Mouse (Mus musculus): ENCODE measurements around the gene Bok. TPM values are rescaled to one million over a fixed set of nuclear protein-coding genes. Genes with fewer than 3 reads are reported as not detected.

Gene Bok
- total RNA-seq, 1 experiment: 21.1 TPM

DNA sequence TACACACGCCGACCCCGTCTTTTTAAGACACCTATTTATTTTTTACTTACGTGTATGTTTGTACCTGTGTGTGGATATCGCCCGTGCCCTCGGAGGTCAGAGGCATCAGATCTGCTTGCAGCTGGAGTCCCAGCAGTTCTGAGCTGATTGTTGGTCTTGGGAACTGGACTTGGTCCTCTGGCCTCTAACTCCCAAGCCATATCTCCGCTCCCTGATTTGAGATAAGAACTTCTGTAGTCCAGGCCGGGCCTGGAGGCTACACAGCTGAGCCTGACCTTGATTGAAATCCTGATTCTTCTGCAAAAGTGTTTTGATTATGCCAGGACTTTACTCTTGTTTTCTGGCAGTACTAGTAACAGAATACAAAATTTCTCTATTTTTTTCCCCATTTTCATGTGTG, 7.3 kb downstream of the Bok start:
- Histone ChIP-seq H3K4me3 (ENCODE audit: insufficient read depth in 1 of 2, low read depth in 1 of 2, low read length in 2 of 2, poor library complexity in 1 of 2, severe bottlenecking in 1 of 2) (no peak overlapping the region), H3K9me3 (ENCODE audit: control insufficient read depth, insufficient read depth, low read depth, low read length) (no peaks in the 10 kb centered on the region), H3K27ac (ENCODE audit: insufficient read depth, low read depth, low read length, poor library complexity, severe bottlenecking) (no peak overlapping the region), H3K9ac (ENCODE audit: insufficient read depth, low read depth, low read length, poor library complexity, severe bottlenecking) (no peak overlapping the region), H3K4me1 (ENCODE audit: control insufficient read depth in 2 of 2, insufficient read depth in 2 of 2, low read length in 2 of 2, poor library complexity in 1 of 2) (peaks cover 0 to 4% of the 10 kb centered on the region in 2 experiments; a peak in 1 of 4 replicates), H3K36me3 (ENCODE audit: control insufficient read depth, insufficient read depth, low read length, poor library complexity, severe bottlenecking) (peaks cover 19% of the 10 kb centered on the region)
- no peak for DNase-seq (ENCODE audit: low read depth, low spot score)
- in situ Hi-C loops (cut with MboI; ENCODE audit: low sequenced_read_pairs in 2 of 2, unreplicated experiment in 2 of 2): no loop called here
- no peak for TF ChIP-seq MAFK (IDR thresholded peaks at IDR 0.05; ENCODE audit: insufficient read depth, low read depth, low read length)
- no peak for TF ChIP-seq ZC3H11A (IDR thresholded peaks at IDR 0.05; ENCODE audit: borderline replicate concordance, low read depth, low read length)

GRCm38 (mm10) chr1:93693502-93693901, 8.0 kb downstream of the Bok start:
- Histone ChIP-seq H3K9me3 (ENCODE audit: control insufficient read depth, insufficient read depth, low read depth, low read length) (no peaks in the 10 kb centered on the region), H3K4me1 (ENCODE audit: control insufficient read depth in 2 of 2, insufficient read depth in 2 of 2, low read length in 2 of 2, poor library complexity in 1 of 2) (peaks cover 0 to 4% of the 10 kb centered on the region in 2 experiments; a peak in 1 of 4 replicates), H3K36me3 (ENCODE audit: control insufficient read depth, insufficient read depth, low read length, poor library complexity, severe bottlenecking) (peaks cover 19% of the 10 kb centered on the region), H3K9ac (ENCODE audit: insufficient read depth, low read depth, low read length, poor library complexity, severe bottlenecking) (no peak overlapping the region), H3K4me3 (ENCODE audit: insufficient read depth in 1 of 2, low read depth in 1 of 2, low read length in 2 of 2, poor library complexity in 1 of 2, severe bottlenecking in 1 of 2) (no peak overlapping the region), H3K27ac (ENCODE audit: insufficient read depth, low read depth, low read length, poor library complexity, severe bottlenecking) (no peak overlapping the region)
- in situ Hi-C loops (cut with MboI; ENCODE audit: low sequenced_read_pairs in 2 of 2, unreplicated experiment in 2 of 2): no loop called here
- DNase-seq (ENCODE audit: low read depth, low spot score): no peak
- TF ChIP-seq ZC3H11A (IDR thresholded peaks at IDR 0.05; ENCODE audit: borderline replicate concordance, low read depth, low read length): no peak
- no peak for TF ChIP-seq HCFC1 (IDR thresholded peaks at IDR 0.05; ENCODE audit: borderline replicate concordance, insufficient read depth, low read length)
- no peak for TF ChIP-seq CHD2 (IDR thresholded peaks at IDR 0.05; ENCODE audit: low read depth, low read length)
- TF ChIP-seq MAFK (IDR thresholded peaks at IDR 0.05; ENCODE audit: insufficient read depth, low read depth, low read length): no peak
- TF ChIP-seq ZNF384 (IDR thresholded peaks at IDR 0.05; ENCODE audit: low read depth, low read length): no peak

GRCm38 (mm10) chr1:93693943-93694342, 8.5 kb downstream of the Bok start:
- Histone ChIP-seq H3K9ac (ENCODE audit: insufficient read depth, low read depth, low read length, poor library complexity, severe bottlenecking) (0 out of 2 replicates have a peak overlapping the region, but pooled peaks have one; percentile 16), H3K4me3 (ENCODE audit: insufficient read depth in 1 of 2, low read depth in 1 of 2, low read length in 2 of 2, poor library complexity in 1 of 2, severe bottlenecking in 1 of 2) (no peak overlapping the region), H3K36me3 (ENCODE audit: control insufficient read depth, insufficient read depth, low read length, poor library complexity, severe bottlenecking) (peaks cover 17% of the 10 kb centered on the region), H3K27ac (ENCODE audit: insufficient read depth, low read depth, low read length, poor library complexity, severe bottlenecking) (no peak overlapping the region), H3K9me3 (ENCODE audit: control insufficient read depth, insufficient read depth, low read depth, low read length) (no peaks in the 10 kb centered on the region), H3K4me1 (ENCODE audit: control insufficient read depth in 2 of 2, insufficient read depth in 2 of 2, low read length in 2 of 2, poor library complexity in 1 of 2) (peaks cover 0 to 4% of the 10 kb centered on the region in 2 experiments; a peak in 1 of 4 replicates)
- in situ Hi-C loops (cut with MboI; ENCODE audit: low sequenced_read_pairs in 2 of 2, unreplicated experiment in 2 of 2): no loop called here
- DNase-seq (ENCODE audit: low read depth, low spot score): no peak
- TF ChIP-seq ZC3H11A (IDR thresholded peaks at IDR 0.05; ENCODE audit: borderline replicate concordance, low read depth, low read length) (no peak), ZNF384 (IDR thresholded peaks at IDR 0.05; ENCODE audit: low read depth, low read length) (no peak), CHD2 (IDR thresholded peaks at IDR 0.05; ENCODE audit: low read depth, low read length) (no peak), HCFC1 (IDR thresholded peaks at IDR 0.05; ENCODE audit: borderline replicate concordance, insufficient read depth, low read length) (no peak), MAFK (IDR thresholded peaks at IDR 0.05; ENCODE audit: insufficient read depth, low read depth, low read length) (no peak)

DNA sequence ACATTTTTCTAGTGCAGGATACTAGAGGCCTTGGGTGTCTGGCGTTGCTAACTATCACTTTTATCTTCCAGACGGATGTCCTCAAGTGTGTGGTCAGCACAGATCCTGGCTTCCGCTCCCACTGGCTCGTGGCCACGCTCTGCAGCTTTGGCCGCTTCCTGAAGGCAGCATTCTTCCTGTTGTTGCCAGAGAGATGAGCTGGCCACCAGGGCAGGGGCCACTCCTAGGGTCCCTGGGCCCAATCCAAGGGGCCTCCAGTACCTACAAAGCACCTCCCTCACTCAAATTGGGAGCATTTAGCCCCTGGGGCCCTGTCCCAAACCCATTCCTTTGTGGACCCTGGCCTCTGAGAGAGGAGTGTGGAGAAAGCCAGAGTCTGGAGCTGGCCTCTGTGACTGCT, 9.5 kb downstream of the Bok start:
- H3K36me3 ChIP-seq (ENCODE audit: control insufficient read depth, insufficient read depth, low read length, poor library complexity, severe bottlenecking): peaks cover 15% of the 10 kb centered on the region
- in situ Hi-C loops (cut with MboI; ENCODE audit: low sequenced_read_pairs in 2 of 2, unreplicated experiment in 2 of 2): no loop called here

GRCm38 (mm10) chr1:93697317-93697716, 11.9 kb downstream of the Bok start:
- no peak overlapping the region for H3K4me3 ChIP-seq (ENCODE audit: insufficient read depth in 1 of 2, low read depth in 1 of 2, low read length in 2 of 2, poor library complexity in 1 of 2, severe bottlenecking in 1 of 2)
- H3K27ac ChIP-seq (ENCODE audit: insufficient read depth, low read depth, low read length, poor library complexity, severe bottlenecking): no peak overlapping the region; the same call in 1 of the 2 replicates
- in situ Hi-C loops (cut with MboI; ENCODE audit: low sequenced_read_pairs in 2 of 2, unreplicated experiment in 2 of 2): no loop called here
- peaks cover 0 to 4% of the 10 kb centered on the region in 2 experiments; a peak in 1 of 4 replicates for H3K4me1 ChIP-seq (ENCODE audit: control insufficient read depth in 2 of 2, insufficient read depth in 2 of 2, low read length in 2 of 2, poor library complexity in 1 of 2)
- H3K9me3 ChIP-seq (ENCODE audit: control insufficient read depth, insufficient read depth, low read depth, low read length): no peaks in the 10 kb centered on the region
- H3K9ac ChIP-seq (ENCODE audit: insufficient read depth, low read depth, low read length, poor library complexity, severe bottlenecking): no peak overlapping the region
- DNase-seq (ENCODE audit: low read depth, low spot score): no peak
- peaks cover 11% of the 10 kb centered on the region for H3K36me3 ChIP-seq (ENCODE audit: control insufficient read depth, insufficient read depth, low read length, poor library complexity, severe bottlenecking)
- TF ChIP-seq CHD2 (IDR thresholded peaks at IDR 0.05; ENCODE audit: low read depth, low read length) (no peak), HCFC1 (IDR thresholded peaks at IDR 0.05; ENCODE audit: borderline replicate concordance, insufficient read depth, low read length) (no peak), ZNF384 (IDR thresholded peaks at IDR 0.05; ENCODE audit: low read depth, low read length) (no peak), MAFK (IDR thresholded peaks at IDR 0.05; ENCODE audit: insufficient read depth, low read depth, low read length) (no peak), ZC3H11A (IDR thresholded peaks at IDR 0.05; ENCODE audit: borderline replicate concordance, low read depth, low read length) (no peak)

More for the DNA sequence above, 9.5 kb downstream of the Bok start:
- no peak for TF ChIP-seq MAFK (IDR thresholded peaks at IDR 0.05; ENCODE audit: insufficient read depth, low read depth, low read length)
- TF ChIP-seq HCFC1 (IDR thresholded peaks at IDR 0.05; ENCODE audit: borderline replicate concordance, insufficient read depth, low read length): no peak
- TF ChIP-seq ZC3H11A (IDR thresholded peaks at IDR 0.05; ENCODE audit: borderline replicate concordance, low read depth, low read length): no peak
- TF ChIP-seq ZNF384 (IDR thresholded peaks at IDR 0.05; ENCODE audit: low read depth, low read length): no peak
- no peak overlapping the region for H3K9ac ChIP-seq (ENCODE audit: insufficient read depth, low read depth, low read length, poor library complexity, severe bottlenecking)
- no peak for DNase-seq (ENCODE audit: low read depth, low spot score)
- H3K9me3 ChIP-seq (ENCODE audit: control insufficient read depth, insufficient read depth, low read depth, low read length): no peaks in the 10 kb centered on the region
- H3K4me3 ChIP-seq (ENCODE audit: insufficient read depth in 1 of 2, low read depth in 1 of 2, low read length in 2 of 2, poor library complexity in 1 of 2, severe bottlenecking in 1 of 2): no peak overlapping the region
- peaks cover 0 to 4% of the 10 kb centered on the region in 2 experiments; a peak in 1 of 4 replicates for H3K4me1 ChIP-seq (ENCODE audit: control insufficient read depth in 2 of 2, insufficient read depth in 2 of 2, low read length in 2 of 2, poor library complexity in 1 of 2)
- no peak overlapping the region for H3K27ac ChIP-seq (ENCODE audit: insufficient read depth, low read depth, low read length, poor library complexity, severe bottlenecking)

Data from ES-E14 (cell line).